Mouse (Mus musculus) monocyte, adult 2 months (primary cell): Measurements from ENCODE around the gene Ing5.
A peak's percentile ranks its signal among the peaks of the same experiment; 100 is the strongest.
"Not testable (repeated sequence)": the region's sequence is repeated elsewhere in the genome, so short reads cannot be mapped to it uniquely, and the experiment has no call there.

ENCODE experiments used
- DNase-seq, 2 experiments: peaks; one replicate each; pipeline ENCODE4 v3.0.0; 2022; ENCODE audit warnings: low spot score in 2 of 2, low read depth in 1 of 2

Ing5 gene

GRCm38 (mm10) chr1:93810011-93810410 lies 6.2 kb downstream of the Ing5 start:
- DNase-seq, result no peak

GRCm38 (mm10) chr1:93811495-93812039 lies 7.8 kb downstream of the Ing5 start:
- DNase-seq, result no peak

GRCm38 (mm10) chr1:93817823-93818532 lies 14.2 kb downstream of the Ing5 start:
- DNase-seq, result no peak

- DNase-seq, result no peak
Measured at GRCm38 (mm10) chr1:93818722-93819121, 15.0 kb downstream of the Ing5 start.

GRCm38 (mm10) chr1:93823796-93824495 lies 20.2 kb downstream of the Ing5 start:
- DNase-seq, result no peak

- DNase-seq, result no peak
Measured at GRCm38 (mm10) chr1:93824609-93825008, 20.8 kb downstream of the Ing5 start, which contains the start of gene D2hgdh. TSS of gene D2hgdh (plus strand) at chr1:93824909.

GRCm38 (mm10) chr1:93825105-93825674 lies 21.4 kb downstream of the Ing5 start:
- peak; percentile 74 to 82 for DNase-seq

- no peak for DNase-seq
Measured at GRCm38 (mm10) chr1:93825771-93826539, 22.2 kb downstream of the Ing5 start.

GRCm38 (mm10) chr1:93826540-93826835 lies 22.7 kb downstream of the Ing5 start:
- DNase-seq, result no peak

GRCm38 (mm10) chr1:93832754-93833360 lies 29.1 kb downstream of the Ing5 start:
- peak in 1 of 2 experiments; percentile 0 for DNase-seq

- DNase-seq, result no peak
Measured at GRCm38 (mm10) chr1:93834671-93835150, 30.9 kb downstream of the Ing5 start.

- no peak for DNase-seq
Measured at GRCm38 (mm10) chr1:93835211-93835610, 31.4 kb downstream of the Ing5 start.

GRCm38 (mm10) chr1:93835876-93836531 lies 32.2 kb downstream of the Ing5 start:
- DNase-seq, result no peak

GRCm38 (mm10) chr1:93836532-93836913 lies 32.8 kb downstream of the Ing5 start:
- no peak for DNase-seq

GRCm38 (mm10) chr1:93837335-93837734 lies 33.6 kb downstream of the Ing5 start:
- no peak for DNase-seq

GRCm38 (mm10) chr1:93838569-93838968 lies 34.8 kb downstream of the Ing5 start:
- DNase-seq, result not testable (repeated sequence)

- not testable (repeated sequence) for DNase-seq
Measured at GRCm38 (mm10) chr1:93845766-93846366, 42.1 kb downstream of the Ing5 start.

GRCm38 (mm10) chr1:93855790-93856189 lies 52.0 kb downstream of the Ing5 start:
- not testable (repeated sequence) for DNase-seq

GRCm38 (mm10) chr1:93857370-93857769 lies 53.6 kb downstream of the Ing5 start:
- DNase-seq, result no peak

GRCm38 (mm10) chr1:93857991-93858390 lies 54.2 kb downstream of the Ing5 start:
- DNase-seq, result no peak
